Mouse (Mus musculus) gastrocnemius, postnatal 25 days (tissue): Measurements from ENCODE around the gene Emg1. TPM values are rescaled to one million over a fixed set of nuclear protein-coding genes. Genes with fewer than 3 reads are reported as not detected.

Experiments used
- DNase-seq: peaks from one replicate; pipeline ENCODE4 v3.0.0; 2022
- total RNA-seq, 2 experiments: library from RNA; stranded (reverse); gene quantifications; 1 replicate in 1 of 2; 2 replicates in 1 of 2; pipeline ENCODE4 v1.2.3; 2021

Emg1 gene
- total RNA-seq, 2 experiments from 2014 or later = 53.8 to 58.9 TPM

- peak; percentile 88 for DNase-seq
Observed at GRCm38 (mm10) chr6:124740888-124741761, 29.1 kb upstream of the Emg1 start, which contains the start of gene Grcc10. Gene Grcc10, minus strand, starts transcription at chr6:124741374.

- peak; percentile 23 for DNase-seq
Observed at GRCm38 (mm10) chr6:124740211-124740887, 28.4 kb upstream of the Emg1 start.

- no peak for DNase-seq
Observed at GRCm38 (mm10) chr6:124739231-124739796, 27.3 kb upstream of the Emg1 start.

- DNase-seq = peak; percentile 31
Observed at GRCm38 (mm10) chr6:124738511-124739023, 26.6 kb upstream of the Emg1 start, which contains the start of gene Ptpn6. Gene Ptpn6, minus strand, starts transcription at chr6:124738714.

GRCm38 (mm10) chr6:124737040-124737439 lies 25.1 kb upstream of the Emg1 start:
- no peak for DNase-seq

GRCm38 (mm10) chr6:124734417-124734816 lies 22.4 kb upstream of the Emg1 start:
- no peak for DNase-seq

GRCm38 (mm10) chr6:124732476-124733370 lies 20.7 kb upstream of the Emg1 start:
- peak; percentile 57 for DNase-seq

GRCm38 (mm10) chr6:124731038-124731437 lies 19.1 kb upstream of the Emg1 start:
- no peak for DNase-seq

- no peak for DNase-seq
Observed at GRCm38 (mm10) chr6:124729850-124730705, 18.1 kb upstream of the Emg1 start.

GRCm38 (mm10) chr6:124728621-124729020 lies 16.6 kb upstream of the Emg1 start:
- no peak for DNase-seq

- no peak for DNase-seq
Observed at GRCm38 (mm10) chr6:124724472-124724871, 12.5 kb upstream of the Emg1 start.

- no peak for DNase-seq
Observed at GRCm38 (mm10) chr6:124723541-124723940, 11.6 kb upstream of the Emg1 start.

GRCm38 (mm10) chr6:124722876-124723473 lies 11.0 kb upstream of the Emg1 start:
- DNase-seq = no peak

- DNase-seq = no peak
Observed at GRCm38 (mm10) chr6:124720904-124721303, 8.9 kb upstream of the Emg1 start.

- no peak for DNase-seq
Observed at GRCm38 (mm10) chr6:124719354-124719978, 7.5 kb upstream of the Emg1 start.

- no peak for DNase-seq
Observed at GRCm38 (mm10) chr6:124718703-124719102, 6.7 kb upstream of the Emg1 start.

- DNase-seq = no peak
Observed at GRCm38 (mm10) chr6:124717968-124718367, 6.0 kb upstream of the Emg1 start.

GRCm38 (mm10) chr6:124716864-124717490 lies 5.0 kb upstream of the Emg1 start:
- DNase-seq = no peak

GRCm38 (mm10) chr6:124712918-124713317 lies 940 bp upstream of the Emg1 start:
- no peak for DNase-seq
